Mouse (Mus musculus) CD8-positive naive resting alpha-beta T cell, adult 2 months (primary cell): ENCODE measurements around the gene Kxd1.
"Not testable (repeated sequence)": the region's sequence is repeated elsewhere in the genome, so short reads cannot be mapped to it uniquely, and the experiment has no call there.

Experiments
- DNase-seq, 2 experiments: peaks; one replicate each; pipeline ENCODE4 v3.0.0; 2022; ENCODE audit warnings: low read depth in 2 of 2, low spot score in 2 of 2

Kxd1 gene

DNA sequence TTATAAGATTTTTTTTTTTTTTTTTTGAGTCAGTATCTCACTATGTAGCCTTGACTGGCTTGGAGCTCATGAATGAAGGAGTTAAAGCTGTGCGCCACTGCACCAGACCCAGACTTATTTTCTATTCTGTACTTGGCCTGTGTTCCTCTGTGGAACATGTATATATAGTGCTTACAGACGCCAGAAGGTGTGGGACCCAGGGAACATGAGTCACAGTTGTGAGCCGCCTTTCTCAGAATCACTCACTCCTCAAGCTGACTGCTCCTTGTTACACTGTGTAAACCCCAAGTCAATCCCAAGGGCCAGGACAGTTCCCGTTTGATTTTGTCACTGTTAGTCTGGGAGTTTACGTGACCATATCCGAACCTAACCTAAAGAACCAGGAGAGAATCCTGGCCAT is 8.7 kb downstream of the Kxd1 start:
- DNase-seq: no peak

- DNase-seq: no peak
Measured at GRCm38 (mm10) chr8:70517940-70518643, 9.7 kb downstream of the Kxd1 start.

GRCm38 (mm10) chr8:70513441-70513840 is 14.3 kb downstream of the Kxd1 start:
- DNase-seq: no peak

DNA sequence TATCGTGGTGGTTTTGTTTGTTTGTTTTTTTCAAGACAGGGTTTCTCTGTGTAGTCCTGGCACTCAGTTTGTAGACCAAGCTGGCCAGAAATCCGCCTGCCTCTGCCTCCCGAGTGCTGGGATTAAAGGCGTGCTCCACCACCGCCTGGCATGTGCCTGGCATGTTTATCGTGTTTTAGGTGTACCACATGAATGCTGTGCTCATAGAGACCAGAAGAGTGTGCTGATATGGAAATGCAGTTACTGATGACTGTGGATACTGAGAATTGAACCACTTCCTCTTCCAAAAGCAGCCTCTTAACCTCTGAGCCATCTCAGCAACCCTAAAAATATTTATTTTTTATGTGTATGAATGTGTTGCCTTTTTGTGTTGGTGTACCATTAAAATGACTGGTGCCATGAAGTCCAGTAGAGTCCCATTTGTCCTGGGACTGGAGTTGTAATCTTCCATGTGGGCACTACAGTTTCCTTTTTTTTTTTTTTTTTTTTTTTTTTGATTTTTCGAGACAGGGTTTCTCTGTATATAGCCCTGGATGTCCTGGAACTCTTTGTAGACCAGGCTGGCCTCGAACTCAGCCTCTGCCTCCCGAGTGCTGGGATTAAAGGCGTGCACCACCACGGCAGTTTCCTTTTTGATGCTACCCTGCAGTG is 15.4 kb downstream of the Kxd1 start:
- no peak for DNase-seq

GRCm38 (mm10) chr8:70511770-70512169 is 16.0 kb downstream of the Kxd1 start:
- no peak for DNase-seq

DNA sequence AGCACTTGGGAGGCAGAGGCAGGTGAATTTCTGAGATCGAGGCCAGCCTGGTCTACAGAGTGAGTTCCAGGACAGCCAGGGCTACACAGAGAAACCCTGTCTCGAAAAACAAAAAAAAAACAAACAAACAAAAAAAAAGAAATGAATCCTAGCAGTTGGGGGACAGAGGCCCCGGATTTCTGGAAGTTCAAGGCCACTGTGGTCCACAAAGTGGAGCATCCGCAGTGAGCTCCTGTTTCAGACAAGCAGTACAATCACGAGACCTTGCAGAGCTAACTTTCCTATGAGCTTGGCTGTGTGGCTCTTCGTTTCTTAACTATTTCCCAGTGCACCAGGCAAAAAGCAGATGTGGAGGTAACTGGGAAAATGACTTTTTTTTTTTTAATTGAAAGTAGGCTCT is 16.6 kb downstream of the Kxd1 start:
- DNase-seq: not testable (repeated sequence)

DNA sequence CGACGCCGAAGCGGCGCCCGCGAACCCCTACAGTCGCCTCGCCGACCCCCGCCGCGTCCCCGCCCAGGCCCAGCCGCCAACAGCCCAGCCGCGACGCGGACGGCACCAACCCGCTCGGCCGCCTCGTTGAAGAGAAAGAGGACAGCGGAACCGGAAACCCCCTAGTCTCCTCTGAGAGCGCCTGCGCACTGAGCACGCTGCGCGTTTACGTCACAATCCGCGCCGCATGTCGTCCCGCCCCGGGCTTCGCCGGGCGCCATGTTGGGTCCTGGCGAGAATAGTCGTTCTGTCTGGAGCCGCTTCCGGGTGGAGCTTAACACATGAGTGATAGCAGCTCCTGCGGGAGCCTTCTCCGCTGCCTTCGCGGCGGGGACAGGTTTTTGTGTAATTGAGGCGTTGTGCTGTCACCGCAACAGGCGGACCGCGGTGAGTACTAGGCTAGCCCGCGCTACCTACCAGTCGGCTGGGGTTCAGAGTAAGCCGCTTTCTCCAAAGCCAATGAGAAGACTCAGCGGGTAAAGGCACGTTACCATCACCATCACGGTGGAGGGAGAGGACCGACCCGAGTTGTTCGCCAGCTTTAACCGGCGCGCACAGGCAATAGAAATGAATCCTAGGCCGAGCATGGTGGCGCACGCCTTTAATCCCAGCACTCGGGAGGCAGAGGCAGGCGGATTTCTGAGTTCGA is 17.4 kb downstream of the Kxd1 start, which contains the start of gene Uba52:
Uba52 (minus strand) TSS at position 574 of the 688 bp plus-strand sequence.
- peak; percentile 96 to 97 for DNase-seq

GRCm38 (mm10) chr8:70509281-70509952 is 18.3 kb downstream of the Kxd1 start:
- no peak for DNase-seq

DNA sequence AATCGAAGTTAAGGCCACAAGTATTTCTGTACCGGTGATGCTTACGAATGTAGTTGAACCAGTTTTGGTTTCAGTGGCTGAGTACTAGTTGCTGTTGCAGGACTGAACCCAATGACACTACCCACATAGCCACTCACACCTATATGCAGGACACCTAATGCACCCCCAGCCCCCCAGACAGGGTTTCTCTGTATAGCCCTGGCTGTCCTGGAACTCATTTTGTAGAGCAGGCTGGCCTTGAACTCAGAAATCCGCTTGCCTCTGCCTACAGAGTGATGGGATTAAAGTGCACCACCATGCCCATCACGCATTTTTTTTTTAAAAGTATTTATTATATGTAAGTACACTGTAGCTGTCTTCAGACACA is 20.7 kb downstream of the Kxd1 start:
- no peak for DNase-seq

GRCm38 (mm10) chr8:70506328-70507026 is 21.3 kb downstream of the Kxd1 start, which contains the start of gene Rex1bd:
Gene Rex1bd, minus strand, starts transcription at chr8:70506752.
- peak; percentile 87 to 94 for DNase-seq

DNA sequence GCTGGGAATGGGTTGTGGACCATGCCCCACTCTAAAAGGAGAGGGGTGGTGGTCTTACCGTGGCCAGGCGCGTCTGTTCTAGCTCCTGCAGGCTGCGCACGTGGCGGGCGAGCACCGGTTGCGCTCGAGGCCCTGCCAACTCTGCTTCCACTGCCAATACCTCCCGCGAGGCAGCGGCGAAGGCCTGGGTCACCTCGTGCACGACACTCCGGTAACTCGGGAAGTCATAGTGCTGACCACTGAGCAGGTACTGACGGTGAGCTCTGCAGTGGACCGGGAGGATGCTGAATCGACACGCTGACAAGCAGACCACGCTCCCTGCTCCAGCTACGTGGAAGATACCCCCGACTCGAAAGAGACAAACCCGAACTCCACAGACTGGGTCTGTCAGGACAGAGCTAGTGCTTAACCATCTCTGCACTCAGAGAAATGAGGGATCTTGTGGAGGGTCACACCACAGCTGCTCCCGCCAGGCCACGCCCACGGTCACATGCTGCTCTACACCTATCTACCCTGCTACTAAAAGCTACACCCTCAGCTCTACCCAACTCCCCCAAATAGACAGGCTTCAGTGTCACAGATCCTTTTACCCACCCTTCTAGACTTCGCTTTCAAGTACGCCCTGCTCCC is 21.9 kb downstream of the Kxd1 start:
- DNase-seq: no peak

DNA sequence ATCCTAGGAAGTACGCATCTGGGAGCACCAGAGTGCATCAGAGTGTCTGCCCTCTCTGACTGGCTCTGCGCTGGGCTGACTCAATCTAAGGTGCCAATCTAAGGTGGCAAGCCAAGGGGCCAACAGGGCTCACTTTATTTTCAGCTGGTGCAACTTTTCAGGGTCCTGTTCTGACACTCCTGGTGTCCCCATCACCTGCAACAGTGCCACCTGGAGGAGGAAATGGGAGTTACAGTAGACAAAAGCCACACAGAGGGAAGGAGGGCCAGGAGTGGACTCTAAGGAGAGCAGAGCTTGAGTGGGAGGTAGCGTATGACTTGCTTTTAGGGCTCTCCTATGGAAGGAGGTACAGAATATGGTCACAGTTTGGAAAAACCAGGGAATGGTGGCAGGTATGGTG is 22.9 kb downstream of the Kxd1 start:
- DNase-seq: peak; percentile 81 to 87

DNA sequence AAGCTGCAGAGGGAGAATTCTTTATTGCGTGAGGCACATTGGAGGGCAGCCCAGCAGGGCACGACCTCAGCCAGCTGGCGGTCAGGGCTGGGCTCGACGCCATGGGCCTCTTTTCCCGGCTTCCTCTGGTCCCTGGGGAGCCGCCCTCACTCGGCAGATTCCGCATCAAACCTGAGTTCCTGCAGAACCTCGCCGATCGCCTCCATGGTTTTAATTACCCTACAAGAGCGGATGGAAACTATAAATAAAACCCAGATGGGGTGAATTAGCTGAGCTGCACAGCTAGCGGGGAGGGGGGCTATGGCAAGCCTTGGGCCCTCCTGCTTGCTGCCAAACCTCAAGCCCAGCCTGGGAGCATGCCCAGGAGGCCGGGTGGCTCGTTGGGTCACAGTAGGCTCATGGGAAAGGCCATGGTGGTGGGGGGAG is 23.5 kb downstream of the Kxd1 start:
- DNase-seq: no peak

DNA sequence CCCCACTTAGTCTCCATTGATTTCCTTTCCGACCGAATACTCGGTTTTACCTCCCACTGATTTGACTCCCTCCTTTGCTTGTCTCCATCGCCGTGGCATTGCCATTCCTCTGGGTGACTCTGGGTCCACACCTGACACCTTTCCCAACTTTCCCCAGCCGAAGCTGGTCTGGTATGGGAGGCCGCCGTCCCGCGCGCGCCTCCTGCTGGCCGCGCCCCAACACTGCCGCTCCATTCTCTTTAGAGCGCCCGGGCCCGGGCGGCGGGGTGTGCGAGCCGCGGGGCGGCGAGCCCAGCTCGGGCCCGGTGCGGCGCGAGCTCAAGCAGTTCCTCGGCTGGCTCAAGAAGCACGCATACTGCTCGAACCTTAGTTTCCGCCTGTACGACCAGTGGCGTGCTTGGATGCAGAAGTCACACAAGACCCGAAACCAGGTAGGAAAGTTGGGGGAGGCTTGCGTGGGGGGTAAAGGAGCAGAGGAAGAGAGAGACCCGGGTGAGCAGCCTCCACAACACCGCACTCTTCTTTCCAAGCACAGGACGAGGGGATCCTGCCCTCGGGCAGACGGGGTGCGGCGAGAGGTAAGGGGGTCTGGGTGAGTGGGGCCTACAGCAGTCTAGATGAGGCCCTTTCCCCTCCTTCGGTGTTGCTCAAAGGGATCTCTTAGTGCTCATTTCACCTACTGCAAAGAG is 24.6 kb downstream of the Kxd1 start:
- peak; percentile 45 to 49 for DNase-seq

DNA sequence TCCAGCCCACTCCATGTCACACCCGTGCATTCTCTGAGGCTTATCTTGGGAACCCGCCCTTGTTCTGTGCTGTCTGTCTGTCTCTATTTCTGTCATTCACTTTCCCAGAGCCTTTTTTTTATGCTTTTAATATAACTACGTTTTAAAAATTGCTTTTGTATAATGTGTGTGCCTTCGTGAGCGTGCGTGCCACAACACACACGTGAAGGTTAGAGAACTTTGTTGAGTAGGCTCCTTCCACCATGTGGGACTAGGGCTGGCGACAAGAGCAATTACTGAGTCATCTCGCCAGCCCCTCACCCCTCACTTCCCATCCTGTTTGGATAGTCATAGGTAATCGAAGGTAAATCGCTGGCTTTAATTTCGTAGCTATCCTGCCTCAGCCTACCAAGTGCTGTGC is 25.2 kb downstream of the Kxd1 start:
- DNase-seq: no peak

GRCm38 (mm10) chr8:70501820-70502529 is 25.8 kb downstream of the Kxd1 start:
- DNase-seq: no peak

GRCm38 (mm10) chr8:70500386-70501301 is 27.1 kb downstream of the Kxd1 start:
- no peak for DNase-seq

GRCm38 (mm10) chr8:70495771-70496062 is 32.0 kb downstream of the Kxd1 start:
- DNase-seq: no peak
